In the genomic region with DNA sequence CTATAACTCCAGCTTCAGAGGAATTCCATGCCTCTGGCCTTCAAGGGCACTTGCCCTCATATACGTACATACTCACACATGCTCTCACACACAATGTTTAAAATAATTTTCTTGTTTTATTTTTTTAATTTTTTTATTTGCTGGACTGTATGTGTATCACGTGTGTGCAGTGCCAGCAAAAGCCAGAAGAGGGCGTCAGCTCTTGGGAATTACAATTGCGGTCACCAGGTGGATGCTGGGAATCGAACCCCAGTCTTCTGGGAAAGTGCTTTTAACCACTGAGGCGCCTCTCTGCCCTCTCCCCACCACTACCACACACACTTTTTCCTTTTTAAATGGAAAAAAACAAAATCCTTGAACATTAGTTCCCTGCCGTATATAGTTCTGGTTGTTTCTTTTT, we compare ENCODE assay signal across 9 mouse cellular contexts. TPM values are rescaled to one million over a fixed set of nuclear protein-coding genes. Genes with fewer than 3 reads are reported as not detected.
A peak's percentile ranks its signal among the peaks of the same experiment; 100 is the strongest.
DNase-seq lines count a peak whose midpoint lies in the region; ATAC-seq and TF ChIP-seq lines count a peak whose summit lies in the region.
"Had no signal": no experiment of that assay in that cellular context is flagged by ENCODE, and none has a peak within 500 bp of the region (broad histone marks: within the 10 kb centered on the region; RNA-seq: fewer than 3 reads in every experiment).

No protein-coding gene starts in this region.

- H3K9ac ChIP-seq in lung, embryonic 15.5 days: no peak overlapping the region
- no peak overlapping the region for H3K9ac ChIP-seq in forebrain, embryonic 12.5 days
- peak overlapping the region; percentile 51; the same call in 1 of the 2 replicates for H3K9ac ChIP-seq in intestine, embryonic 16.5 days (ENCODE audit: low read depth, low read length)
- H3K9ac ChIP-seq in lung, postnatal 0 days (replicated peaks; ENCODE audit: low read depth): no peak overlapping the region

- TF ChIP-seq CTCF in lung, postnatal 0 days (IDR thresholded peaks at IDR 0.05): no peak

- H3K4me2 ChIP-seq in lung, embryonic 15.5 days: peak overlapping the region; percentile 95
- H3K4me2 ChIP-seq in forebrain, embryonic 12.5 days: peak overlapping the region; percentile 88
- peak overlapping the region; percentile 97; the same call in 1 of the 2 replicates for H3K4me2 ChIP-seq in intestine, embryonic 16.5 days (ENCODE audit: low read depth, low read length)
- H3K4me2 ChIP-seq in lung, postnatal 0 days (replicated peaks; ENCODE audit: low read depth, low read length): no peak overlapping the region

- H3K27ac ChIP-seq in lung, embryonic 15.5 days: no peak overlapping the region
- no peak overlapping the region for H3K27ac ChIP-seq in forebrain, embryonic 12.5 days
- no peak overlapping the region for H3K27ac ChIP-seq in intestine, embryonic 16.5 days (ENCODE audit: low read length)
- H3K27ac ChIP-seq in lung, postnatal 0 days (ENCODE audit: low read length): no peak overlapping the region

- no peak for DNase-seq in lung, adult 18-20 months
- peak; percentile 61 for DNase-seq in testis, postnatal 14 days (ENCODE audit: low spot score)
- DNase-seq in layer of hippocampus, adult 9-11 months: no peak
- no peak for DNase-seq in lung, postnatal 0 days (ENCODE audit: low spot score)

- H3K27me3 ChIP-seq in lung, embryonic 15.5 days: peaks cover 36% of the 10 kb centered on the region
- peaks cover 89% of the 10 kb centered on the region for H3K27me3 ChIP-seq in forebrain, embryonic 12.5 days
- peaks cover 21% of the 10 kb centered on the region for H3K27me3 ChIP-seq in intestine, embryonic 16.5 days (replicated peaks; ENCODE audit: control insufficient read depth, insufficient read depth, low read length)
- H3K27me3 ChIP-seq in lung, postnatal 0 days (replicated peaks; ENCODE audit: insufficient read depth, low read length): peaks cover 27% of the 10 kb centered on the region

- no peaks in the 10 kb centered on the region for H3K36me3 ChIP-seq in lung, embryonic 15.5 days
- H3K36me3 ChIP-seq in forebrain, embryonic 12.5 days (replicated peaks): no peaks in the 10 kb centered on the region
- no peaks in the 10 kb centered on the region for H3K36me3 ChIP-seq in intestine, embryonic 16.5 days (ENCODE audit: control insufficient read depth, insufficient read depth, low read length)
- H3K36me3 ChIP-seq in lung, postnatal 0 days (ENCODE audit: insufficient read depth, low read length): no peaks in the 10 kb centered on the region

- no peak overlapping the region for H3K4me3 ChIP-seq in lung, embryonic 15.5 days
- peak overlapping the region; percentile 55; the same call in 1 of the 2 replicates for H3K4me3 ChIP-seq in forebrain, embryonic 12.5 days (replicated peaks)
- no peak overlapping the region for H3K4me3 ChIP-seq in intestine, embryonic 16.5 days (ENCODE audit: low read length)
- no peak overlapping the region for H3K4me3 ChIP-seq in lung, postnatal 0 days (ENCODE audit: low read depth, low read length)
- H3K4me3 ChIP-seq: myocyte had no signal

- no peak for TF ChIP-seq EP300 in lung, postnatal 0 days (IDR thresholded peaks at IDR 0.05)

- WGBS in lung, embryonic 15.5 days: 83% methylated on average over 7 of the region's 7 CpGs
- 87% methylated on average over 7 of the region's 7 CpGs for whole genome bisulfite sequencing in forebrain, embryonic 12.5 days
- WGBS in intestine, embryonic 16.5 days: 86% methylated on average over 7 of the region's 7 CpGs
- WGBS in lung, postnatal 0 days: 82% methylated on average over 7 of the region's 7 CpGs

- peaks cover 14% of the 10 kb centered on the region; the same call in 1 of the 2 replicates for H3K4me1 ChIP-seq in lung, embryonic 15.5 days
- H3K4me1 ChIP-seq in forebrain, embryonic 12.5 days: peaks cover 12% of the 10 kb centered on the region
- peaks cover 4% of the 10 kb centered on the region for H3K4me1 ChIP-seq in intestine, embryonic 16.5 days (ENCODE audit: control insufficient read depth, insufficient read depth, low read length)
- no peaks in the 10 kb centered on the region; the same call in 1 of the 2 replicates for H3K4me1 ChIP-seq in lung, postnatal 0 days (ENCODE audit: insufficient read depth, low read depth, low read length)

- no peaks in the 10 kb centered on the region for H3K9me3 ChIP-seq in lung, embryonic 15.5 days
- 0 out of 2 replicates have a peak, but pooled peaks cover 3% of the 10 kb centered on the region for H3K9me3 ChIP-seq in forebrain, embryonic 12.5 days
- H3K9me3 ChIP-seq in intestine, embryonic 16.5 days (ENCODE audit: control insufficient read depth, low read length): no peaks in the 10 kb centered on the region
- H3K9me3 ChIP-seq in lung, postnatal 0 days (ENCODE audit: low read length): no peaks in the 10 kb centered on the region

- no peak for ATAC-seq in lung, embryonic 15.5 days (ENCODE audit: borderline replicate concordance, extremely low read depth, low FRiP score, low TSS enrichment)
- peak; percentile 1; the same call in 1 of the 2 replicates for ATAC-seq in forebrain, embryonic 12.5 days (ENCODE audit: low FRiP score)
- no peak for ATAC-seq in intestine, embryonic 16.5 days
- ATAC-seq in lung, postnatal 0 days: no peak

RNA-seq across cellular contexts. Expression of a gene that starts 12.5 kb away (rescaled TPM):
- polyA plus RNA-seq in lung, embryonic 15.5 days (2015; fragmentation: Nextera tagmentation; extraction: Ambion mirVana): 0.10 and 0.26 TPM in 2 replicates
- polyA plus RNA-seq in forebrain, embryonic 12.5 days (2016; fragmentation: Nextera tagmentation; extraction: Ambion mirVana): 0.08 and 0.19 TPM in 2 replicates
- 0.10 and 0.39 TPM in 2 replicates for polyA plus RNA-seq in intestine, embryonic 16.5 days (2015; fragmentation: Nextera tagmentation; extraction: Ambion mirVana)
- 0.06 and 0.07 TPM in 2 replicates for polyA plus RNA-seq in lung, postnatal 0 days (2015; fragmentation: Nextera tagmentation; extraction: Ambion mirVana)

RNA-seq across cellular contexts. Expression of a gene that starts 19.6 kb away (rescaled TPM):
- 0.19 and 0.26 TPM in 2 replicates for polyA plus RNA-seq in lung, embryonic 15.5 days (2015; fragmentation: Nextera tagmentation; extraction: Ambion mirVana)
- 0.26 and 0.38 TPM in 2 replicates for polyA plus RNA-seq in forebrain, embryonic 12.5 days (2016; fragmentation: Nextera tagmentation; extraction: Ambion mirVana)
- polyA plus RNA-seq in intestine, embryonic 16.5 days (2015; fragmentation: Nextera tagmentation; extraction: Ambion mirVana): 0.06 and 0.12 TPM in 2 replicates
- polyA plus RNA-seq in lung, postnatal 0 days (2015; fragmentation: Nextera tagmentation; extraction: Ambion mirVana): 0.54 and 0.56 TPM in 2 replicates
- polyA plus RNA-seq: erythroblast, embryonic 14.5 days; myocyte had no signal

RNA-seq across cellular contexts. Expression of a gene that starts 42.1 kb away (rescaled TPM):
- polyA plus RNA-seq in lung, embryonic 15.5 days (2015; fragmentation: Nextera tagmentation; extraction: Ambion mirVana): 36.4 and 41.5 TPM in 2 replicates
- 29.8 and 30.3 TPM in 2 replicates for polyA plus RNA-seq in forebrain, embryonic 12.5 days (2016; fragmentation: Nextera tagmentation; extraction: Ambion mirVana)
- 39.7 and 42.8 TPM in 2 replicates for polyA plus RNA-seq in intestine, embryonic 16.5 days (2015; fragmentation: Nextera tagmentation; extraction: Ambion mirVana)
- 16.8 and 18.9 TPM in 2 replicates for polyA plus RNA-seq in lung, postnatal 0 days (2015; fragmentation: Nextera tagmentation; extraction: Ambion mirVana)
